Mouse (Mus musculus) adrenal gland, adult 8-10 months (tissue): ENCODE data around the gene Tceanc2. TPM values are rescaled to one million over a fixed set of nuclear protein-coding genes. Genes with fewer than 3 reads are reported as not detected.

ENCODE experiments used
- total RNA-seq, 4 experiments: library from RNA; stranded (reverse); gene quantifications; 2 replicates each; pipeline ENCODE4 v1.2.4; 2022

The Tceanc2 gene
- total RNA-seq, 4 experiments from 2014 or later: 23.3 to 31.5 (median 27.7) TPM

Other genes with a start within 250 kb of the Tceanc2 start
- gene Mrpl37, start 112.2 kb downstream of the Tceanc2 start, total RNA-seq: 100 to 1,000 TPM; 102 to 114 (median 112) TPM
- gene Cyb5rl, start 112.1 kb downstream of the Tceanc2 start, total RNA-seq: 10 to 100 TPM; 28.6 to 43.4 (median 29.7) TPM
- gene Cdcp2, start 82.2 kb downstream of the Tceanc2 start, total RNA-seq: under 1 TPM; 0.09 to 0.14 (median 0.12) TPM
- gene Tmem59, start 717 bp downstream of the Tceanc2 start, total RNA-seq: 100 to 1,000 TPM; 451 to 533 (median 471) TPM
- not detected for gene Ldlrad1, start 30.1 kb upstream of the Tceanc2 start, total RNA-seq
- gene Lrrc42, start 74.4 kb upstream of the Tceanc2 start, total RNA-seq: 10 to 100 TPM; 24.4 to 36.1 (median 30.6) TPM
- gene Hspb11, start 74.5 kb upstream of the Tceanc2 start, total RNA-seq: 10 to 100 TPM; 16.2 to 23.9 (median 20.9) TPM
- not detected for gene Dio1, start 128.1 kb upstream of the Tceanc2 start, total RNA-seq
- gene Yipf1, start 135.2 kb upstream of the Tceanc2 start, total RNA-seq: 10 to 100 TPM; 54.4 to 81.5 (median 68.7) TPM
- 10 to 100 TPM in 3 of 4 experiments, 1 to 10 TPM in 1; 8.9 to 15.1 (median 11.9) TPM for gene Ndc1, start 188.7 kb upstream of the Tceanc2 start, total RNA-seq